Mouse (Mus musculus): ENCODE results near the gene Jhy.

The Jhy gene

DNA sequence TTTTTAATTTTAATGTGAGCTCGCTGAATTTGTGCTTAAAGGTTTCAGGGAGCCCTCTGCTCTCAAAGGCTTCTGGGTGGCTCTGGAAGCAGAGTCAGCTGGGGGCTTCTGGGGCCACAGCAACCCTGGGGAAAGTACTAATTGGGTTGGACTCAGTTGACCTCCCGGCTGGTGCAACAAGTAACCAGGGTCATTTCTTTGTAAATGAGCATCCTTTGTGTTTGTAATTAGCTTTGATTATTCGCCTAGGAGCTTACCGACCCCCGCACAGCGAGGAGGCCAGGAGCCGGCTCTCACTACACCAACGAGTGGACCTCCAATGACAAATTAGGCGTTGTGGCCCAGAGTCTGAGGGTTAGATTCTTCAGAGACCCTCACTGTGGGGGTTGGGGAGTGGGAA is 104.7 kb downstream of the Jhy start:
- DNase-seq (ENCODE audit: extremely low spot score) = no peak

- DNase-seq (ENCODE audit: extremely low spot score) = no peak
These were observed 105.3 kb downstream of the Jhy start for GRCm38 (mm10) chr9:40858461-40859160.

DNA sequence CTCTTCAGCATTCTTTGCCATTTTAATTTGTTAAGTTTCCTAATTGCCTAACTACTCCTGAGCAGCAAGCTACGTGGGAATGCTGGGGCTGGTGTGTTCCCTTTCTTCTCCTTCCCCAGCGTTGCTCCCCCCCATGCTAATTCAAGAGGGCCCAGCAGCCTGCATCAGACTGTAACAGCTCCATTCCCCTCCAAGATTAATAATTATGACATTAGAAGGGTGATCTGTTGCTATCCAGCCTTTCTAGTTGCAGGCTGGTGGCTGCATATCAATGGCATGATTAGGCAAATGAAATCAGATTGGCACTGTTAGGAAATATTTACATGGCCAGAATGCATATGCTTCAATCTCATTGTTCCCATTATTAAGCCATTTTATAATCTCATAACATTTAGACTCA is 112.4 kb downstream of the Jhy start:
- no peak for DNase-seq (ENCODE audit: extremely low spot score)

Data from embryo, embryonic 9.5 days (tissue).